Mouse (Mus musculus) forebrain, embryonic 14.5 days (tissue): ENCODE measurements at regions not wholly inside any gene's neighbourhood (a gene's known extent, or its start where the extent isn't known, plus 50 kb on each side); places are given as distances from the start of the nearest gene placed in this dataset.
A peak's percentile ranks its signal among the peaks of the same experiment; 100 is the strongest.

Experiments used
- ATAC-seq: fragments of 200-750 bp; cut with Nextera tagmentation; 2 replicates; pipeline ENCODE4 v1.8.0; 2017; ENCODE audit warnings: mild to moderate bottlenecking, moderate library complexity
- DNase-seq: peaks from one replicate; pipeline ENCODE4 v3.0.0-alpha.2; 2015; ENCODE audit warnings: low spot score
- H3K27ac ChIP-seq: fragments of 300-500 bp; sonication (generic); 2 replicates; pipeline ENCODE4 v1.5.1; 2014; ENCODE audit warnings: low read depth, mild to moderate bottlenecking, control low read depth, low read length, moderate library complexity
- H3K27me3 ChIP-seq: fragments of 300-500 bp; sonication (generic); replicated peaks from 2 replicates; pipeline ENCODE4 v1.6.1; 2014; ENCODE audit warnings: low read length, control low read depth, mixed read lengths; ENCODE audit not compliant: control insufficient read depth, insufficient read depth
- H3K36me3 ChIP-seq: fragments of 300-500 bp; sonication (generic); 2 replicates; pipeline ENCODE4 v1.6.1; 2014; ENCODE audit warnings: low read length, control low read depth; ENCODE audit not compliant: control insufficient read depth, insufficient read depth
- H3K4me1 ChIP-seq: fragments of 300-500 bp; sonication (generic); 2 replicates; pipeline ENCODE4 v1.6.1; 2014; ENCODE audit warnings: antibody characterized with exemption, low read length, control low read depth; ENCODE audit not compliant: control insufficient read depth, insufficient read depth
- H3K4me2 ChIP-seq: fragments of 300-500 bp; sonication (generic); 2 replicates; pipeline ENCODE4 v1.6.1; 2014; ENCODE audit warnings: mild to moderate bottlenecking, control low read depth, low read length
- H3K4me3 ChIP-seq: fragments of 300-500 bp; sonication (generic); 2 replicates; pipeline ENCODE4 v1.5.1; 2014; ENCODE audit warnings: low read depth, low read length, control low read depth
- H3K9ac ChIP-seq: fragments of 300-500 bp; sonication (generic); 2 replicates; pipeline ENCODE4 v1.6.1; 2014; ENCODE audit warnings: mild to moderate bottlenecking, low read length, control low read depth, moderate library complexity
- H3K9me3 ChIP-seq: fragments of 300-500 bp; sonication (generic); replicated peaks from 2 replicates; pipeline ENCODE4 v1.6.1; 2016; ENCODE audit warnings: low read length, control low read depth, mixed read lengths; ENCODE audit not compliant: control insufficient read depth
- WGBS: fragments of 180-500 bp; shearing (Covaris S2); extraction: QIAGEN DNeasy Blood & Tissue Kit; methylation state at CpG from one replicate; pipeline ENCODE4 v1.1.7; 2014; 5-methylcytosine and 5-hydroxymethylcytosine counted together

GRCm38 (mm10) chr13:48316747-48317146 lies 55.7 kb downstream of the Id4 start:
- ATAC-seq, result no peak

GRCm38 (mm10) chr13:48317457-48317856 lies 56.4 kb downstream of the Id4 start:
- DNase-seq (no peak), ATAC-seq (no peak)
- no peak overlapping the region for H3K4me2 ChIP-seq
- H3K27me3 ChIP-seq, result 0 out of 2 replicates have a peak, but pooled peaks cover 5% of the 10 kb centered on the region
- peaks cover 9% of the 10 kb centered on the region for H3K4me1 ChIP-seq
- H3K27ac ChIP-seq, result no peak overlapping the region
- 29% methylated on average over 7 of the region's 7 CpGs for WGBS
- H3K9me3 ChIP-seq, result no peaks in the 10 kb centered on the region
- no peaks in the 10 kb centered on the region for H3K36me3 ChIP-seq
- no peak overlapping the region for H3K9ac ChIP-seq
- no peak overlapping the region for H3K4me3 ChIP-seq

More at GRCm38 (mm10) chr13:48316747-48317146, 55.7 kb downstream of the Id4 start:
- H3K9ac ChIP-seq, result no peak overlapping the region
- no peaks in the 10 kb centered on the region for H3K9me3 ChIP-seq
- H3K27me3 ChIP-seq, result 0 out of 2 replicates have a peak, but pooled peaks cover 5% of the 10 kb centered on the region
- no peak overlapping the region for H3K27ac ChIP-seq
- H3K4me2 ChIP-seq, result 0 out of 2 replicates have a peak overlapping the region, but pooled peaks have one; percentile 2
- H3K4me1 ChIP-seq, result peaks cover 9% of the 10 kb centered on the region
- no peak overlapping the region for H3K4me3 ChIP-seq
- 3% methylated on average over 9 of the region's 9 CpGs for WGBS
- DNase-seq, result peak; percentile 64
- H3K36me3 ChIP-seq, result no peaks in the 10 kb centered on the region

DNA sequence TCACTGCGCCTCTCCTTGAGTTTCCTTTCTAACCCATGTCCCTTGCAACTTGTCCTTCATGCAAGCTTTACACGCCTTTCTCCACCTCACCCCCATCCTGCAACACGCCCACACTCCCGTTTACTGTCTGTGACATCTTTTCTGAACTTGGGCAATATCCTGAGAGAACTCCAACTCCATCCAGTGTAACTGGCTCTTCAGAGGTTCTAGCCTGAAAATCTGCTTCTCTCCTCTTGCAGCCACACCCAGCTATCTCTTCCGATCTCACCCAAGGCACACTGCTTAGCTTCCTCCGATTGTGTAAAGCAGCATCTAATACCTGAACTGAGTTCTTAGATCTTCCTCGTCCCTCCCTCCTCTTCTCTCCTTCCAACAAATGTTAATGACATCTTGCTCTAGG lies 58.0 kb downstream of the Id4 start:
- no peak for ATAC-seq

DNA sequence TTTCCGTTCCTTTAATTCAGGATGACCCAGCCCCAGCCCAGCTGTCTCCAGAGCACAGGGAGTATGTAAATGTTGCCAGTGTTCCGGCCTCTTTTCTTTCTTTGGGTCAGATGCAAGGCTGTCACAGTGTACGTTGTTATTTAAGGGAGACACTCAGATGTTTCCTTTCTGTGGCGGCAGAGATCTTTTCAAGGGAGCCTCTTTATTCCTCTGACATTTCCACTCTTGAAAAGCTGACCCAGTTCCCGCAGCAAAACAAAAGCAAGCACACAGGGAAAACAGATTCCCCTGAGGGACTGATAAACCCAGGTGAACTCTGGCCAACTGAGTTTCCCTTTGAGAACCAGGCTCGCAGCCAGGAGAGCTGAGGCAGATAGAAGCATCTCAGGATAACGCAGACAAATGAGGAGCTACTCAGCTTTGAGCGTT lies 63.3 kb downstream of the Id4 start:
- DNase-seq (peak; percentile 51), ATAC-seq (0 out of 2 replicates have a peak, but pooled peaks have one; percentile 29)
- Histone ChIP-seq H3K36me3 (no peaks in the 10 kb centered on the region), H3K9ac (no peak overlapping the region), H3K27me3 (no peaks in the 10 kb centered on the region), H3K9me3 (no peaks in the 10 kb centered on the region), H3K4me3 (no peak overlapping the region), H3K4me1 (peaks cover 7% of the 10 kb centered on the region; the same call in 1 of the 2 replicates), H3K27ac (peak overlapping the region; percentile 3; the same call in 1 of the 2 replicates), H3K4me2 (no peak overlapping the region)
- 10% methylated on average over 8 of the region's 8 CpGs for WGBS

More for the DNA sequence above, 58.0 kb downstream of the Id4 start:
- no peak overlapping the region for H3K9ac ChIP-seq
- H3K36me3 ChIP-seq, result no peaks in the 10 kb centered on the region
- no peak for DNase-seq
- H3K27me3 ChIP-seq, result 0 out of 2 replicates have a peak, but pooled peaks cover 5% of the 10 kb centered on the region
- H3K4me1 ChIP-seq, result peaks cover 11% of the 10 kb centered on the region
- WGBS, result 89% methylated on average over 7 of the region's 7 CpGs
- H3K4me3 ChIP-seq, result no peak overlapping the region
- no peaks in the 10 kb centered on the region for H3K9me3 ChIP-seq
- no peak overlapping the region for H3K4me2 ChIP-seq
- no peak overlapping the region for H3K27ac ChIP-seq

GRCm38 (mm10) chr13:48330619-48331018 lies 69.6 kb downstream of the Id4 start:
- no peak for ATAC-seq
- no peak for DNase-seq
- Histone ChIP-seq H3K36me3 (no peaks in the 10 kb centered on the region), H3K4me1 (no peaks in the 10 kb centered on the region), H3K9me3 (no peaks in the 10 kb centered on the region), H3K4me2 (no peak overlapping the region), H3K4me3 (no peak overlapping the region), H3K27ac (no peak overlapping the region), H3K9ac (no peak overlapping the region), H3K27me3 (no peaks in the 10 kb centered on the region)
- 91% methylated on average over 11 of the region's 11 CpGs for WGBS

- no peaks in the 10 kb centered on the region for H3K4me1 ChIP-seq
- H3K9ac ChIP-seq, result no peak overlapping the region
- 74% methylated on average over 13 of the region's 13 CpGs for whole genome bisulfite sequencing
- DNase-seq, result no peak
- no peak overlapping the region for H3K4me2 ChIP-seq
- no peaks in the 10 kb centered on the region for H3K27me3 ChIP-seq
- no peaks in the 10 kb centered on the region for H3K9me3 ChIP-seq
- no peak overlapping the region for H3K27ac ChIP-seq
- no peak overlapping the region for H3K4me3 ChIP-seq
- ATAC-seq, result no peak
- H3K36me3 ChIP-seq, result no peaks in the 10 kb centered on the region
Observed at GRCm38 (mm10) chr13:48336135-48336534, 75.1 kb downstream of the Id4 start.

DNA sequence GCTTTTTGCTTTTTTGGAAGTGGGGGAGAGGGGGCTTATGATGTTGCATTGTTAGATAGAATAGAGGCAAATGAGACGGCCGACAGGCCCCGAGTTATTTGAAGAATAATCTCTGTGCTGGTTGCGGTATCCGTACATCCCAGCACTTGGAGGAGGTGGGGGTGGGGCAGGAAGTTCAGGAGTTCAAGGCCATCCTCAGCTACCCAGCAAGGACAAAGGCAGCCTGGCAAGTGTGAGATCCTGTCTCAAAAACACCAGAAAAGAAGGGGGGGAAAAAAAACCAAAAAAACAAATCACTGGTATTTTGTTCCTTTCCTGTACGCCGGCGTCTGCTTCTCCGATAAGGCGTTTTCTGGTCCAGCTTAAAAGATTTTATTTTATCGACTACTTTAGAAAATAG lies 75.6 kb downstream of the Id4 start:
- DNase-seq, result no peak
- H3K4me2 ChIP-seq, result no peak overlapping the region
- WGBS, result 87% methylated on average over 11 of the region's 11 CpGs

DNA sequence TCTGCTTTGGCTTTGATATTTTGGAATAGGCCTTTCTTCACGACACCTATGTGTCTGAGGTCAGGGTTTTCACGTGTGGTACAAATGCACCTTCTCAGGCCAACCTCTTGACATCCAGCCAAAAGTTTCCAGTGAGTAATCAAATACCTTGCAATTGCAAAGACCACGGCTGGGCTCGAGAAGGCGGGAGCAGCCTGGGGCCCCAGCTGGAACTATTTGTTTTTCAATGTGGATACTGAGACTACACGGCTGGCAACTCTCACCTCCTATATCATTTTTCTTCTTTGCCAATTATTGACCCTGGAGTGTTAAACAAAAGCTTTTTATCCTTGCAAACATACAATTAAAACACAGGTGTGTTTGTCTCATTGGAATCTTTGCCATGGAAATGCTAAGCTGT lies 77.5 kb downstream of the Id4 start:
- WGBS, result 40% methylated on average over 6 of the region's 6 CpGs
- Histone ChIP-seq H3K36me3 (no peaks in the 10 kb centered on the region), H3K4me3 (no peak overlapping the region), H3K4me2 (no peak overlapping the region), H3K9ac (no peak overlapping the region), H3K27me3 (no peaks in the 10 kb centered on the region), H3K4me1 (no peaks in the 10 kb centered on the region), H3K27ac (no peak overlapping the region), H3K9me3 (no peaks in the 10 kb centered on the region)
- no peak for ATAC-seq
- no peak for DNase-seq

More for the DNA sequence above, 75.6 kb downstream of the Id4 start:
- Histone ChIP-seq H3K27me3 (no peaks in the 10 kb centered on the region), H3K9ac (no peak overlapping the region), H3K4me1 (no peaks in the 10 kb centered on the region), H3K36me3 (no peaks in the 10 kb centered on the region), H3K9me3 (no peaks in the 10 kb centered on the region), H3K27ac (no peak overlapping the region), H3K4me3 (no peak overlapping the region)
- ATAC-seq, result no peak

GRCm38 (mm10) chr13:48350124-48350523 lies 89.1 kb downstream of the Id4 start:
- whole genome bisulfite sequencing, result 14% methylated on average over 9 of the region's 9 CpGs
- DNase-seq, result peak; percentile 79
- Histone ChIP-seq H3K36me3 (no peaks in the 10 kb centered on the region), H3K27me3 (0 out of 2 replicates have a peak, but pooled peaks cover 2% of the 10 kb centered on the region), H3K4me3 (no peak overlapping the region), H3K27ac (no peak overlapping the region), H3K9ac (no peak overlapping the region), H3K4me1 (peaks cover 5% of the 10 kb centered on the region; the same call in 1 of the 2 replicates), H3K9me3 (no peaks in the 10 kb centered on the region), H3K4me2 (peak overlapping the region; percentile 30)
- peak; percentile 52 for ATAC-seq
